Mouse (Mus musculus) hindbrain, embryonic 10.5 days (tissue): Measurements from ENCODE around the gene Cdcp1. TPM values are rescaled to one million over a fixed set of nuclear protein-coding genes. Genes with fewer than 3 reads are reported as not detected.

ENCODE experiments used
- DNase-seq: peaks from one replicate; pipeline ENCODE4 v3.0.0-alpha.2; 2017; ENCODE audit warnings: low spot score
- H3K27ac ChIP-seq: fragments of 300-500 bp; sonication (generic); 2 replicates; pipeline ENCODE4 v1.5.1; 2016; ENCODE audit warnings: mild to moderate bottlenecking, moderate library complexity
- H3K27me3 ChIP-seq: fragments of 300-500 bp; sonication (generic); 2 replicates; pipeline ENCODE4 v1.6.1; 2016; ENCODE audit warnings: mild to moderate bottlenecking; ENCODE audit not compliant: poor library complexity, insufficient read depth, severe bottlenecking
- H3K36me3 ChIP-seq: fragments of 300-500 bp; sonication (generic); 2 replicates; pipeline ENCODE4 v1.6.1; 2016; ENCODE audit warnings: mild to moderate bottlenecking, moderate library complexity
- H3K4me1 ChIP-seq: fragments of 300-500 bp; sonication (generic); replicated peaks from 2 replicates; pipeline ENCODE4 v1.6.1; 2016; ENCODE audit warnings: mild to moderate bottlenecking
- H3K4me3 ChIP-seq: fragments of 300-500 bp; sonication (generic); 2 replicates; pipeline ENCODE4 v1.5.1; 2016; ENCODE audit warnings: mild to moderate bottlenecking, moderate library complexity
- H3K9me3 ChIP-seq: fragments of 300-500 bp; sonication (generic); 2 replicates; pipeline ENCODE4 v1.6.1; 2016; ENCODE audit warnings: mild to moderate bottlenecking, moderate library complexity
- WGBS: fragments of 180-500 bp; shearing (Covaris S2); methylation state at CpG from one replicate; pipeline ENCODE4 v1.1.7; 2016; 5-methylcytosine and 5-hydroxymethylcytosine counted together
- polyA plus RNA-seq: library from polyadenylated mRNA; unstranded; fragments of >200 nt; fragmentation: Nextera tagmentation; extraction: Ambion mirVana; gene quantifications from 2 replicates; pipeline ENCODE4 v1.2.1, GENCODE M21; 2016

Cdcp1 gene
- polyA plus RNA-seq, 1 experiment from 2014 or later: 1.9 TPM

DNA sequence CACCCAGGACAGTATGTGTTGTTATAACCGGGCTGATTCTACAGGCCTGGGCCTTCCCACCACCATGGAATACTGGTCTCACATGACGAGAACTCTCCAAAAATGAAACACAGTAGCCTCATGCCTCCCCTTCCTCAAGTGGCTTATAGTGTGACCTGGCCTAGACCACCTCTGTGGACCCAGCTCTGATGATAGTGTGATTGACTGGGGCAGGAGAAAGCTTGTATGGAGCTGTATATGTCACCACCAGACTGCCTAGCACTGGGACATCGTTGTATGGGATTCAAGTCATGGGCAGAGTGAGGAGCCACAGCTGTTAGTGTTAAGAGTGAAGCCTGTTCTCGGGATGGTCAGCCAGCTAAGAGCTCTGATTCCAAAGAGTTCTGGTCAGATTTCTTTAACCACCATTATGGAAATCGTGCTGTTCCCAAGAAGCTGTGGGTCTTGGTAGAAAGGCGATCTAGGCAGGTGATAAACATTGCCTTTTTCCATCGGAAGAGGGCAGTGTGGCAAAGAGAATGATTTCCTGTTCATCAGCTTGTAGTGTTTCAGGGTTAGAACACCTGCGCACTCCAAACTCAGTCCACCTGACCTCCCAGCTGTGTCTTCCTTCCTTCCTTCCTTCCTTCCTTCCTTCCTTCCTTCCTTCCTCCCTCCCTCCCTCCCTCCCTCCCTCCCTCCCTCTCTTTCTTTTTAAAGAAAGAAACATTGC is 57.6 kb downstream of the Cdcp1 start:
- Histone ChIP-seq H3K27me3 (peaks cover 8% of the 10 kb centered on the region), H3K9me3 (no peaks in the 10 kb centered on the region), H3K36me3 (no peaks in the 10 kb centered on the region), H3K27ac (no peak overlapping the region), H3K4me1 (peaks cover 9% of the 10 kb centered on the region), H3K4me3 (no peak overlapping the region)
- DNase-seq: no peak
- 58% methylated on average over 8 of the region's 8 CpGs for WGBS

DNA sequence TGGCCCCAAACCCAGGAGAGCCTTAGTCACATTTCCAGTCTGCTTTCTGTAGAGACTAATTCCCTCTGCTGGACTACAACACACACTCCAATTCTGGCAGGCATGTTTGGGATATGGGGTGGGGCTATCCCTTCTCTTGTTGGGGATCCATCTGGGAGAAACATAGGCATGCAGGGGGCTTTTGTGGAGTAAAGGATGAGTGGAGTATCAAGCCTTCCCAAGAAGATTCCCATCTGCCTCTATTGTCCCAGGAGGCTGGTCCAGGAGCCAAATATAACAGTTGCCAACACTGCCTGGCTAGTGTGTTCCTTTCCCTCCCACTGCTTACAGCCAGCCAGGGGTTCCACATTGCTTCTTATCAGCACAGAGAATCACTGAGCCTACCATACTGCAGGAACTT is 58.1 kb downstream of the Cdcp1 start:
- Histone ChIP-seq H3K27ac (no peak overlapping the region), H3K27me3 (peaks cover 8% of the 10 kb centered on the region), H3K36me3 (no peaks in the 10 kb centered on the region), H3K9me3 (no peaks in the 10 kb centered on the region), H3K4me3 (no peak overlapping the region), H3K4me1 (peaks cover 9% of the 10 kb centered on the region)
- no peak for DNase-seq

DNA sequence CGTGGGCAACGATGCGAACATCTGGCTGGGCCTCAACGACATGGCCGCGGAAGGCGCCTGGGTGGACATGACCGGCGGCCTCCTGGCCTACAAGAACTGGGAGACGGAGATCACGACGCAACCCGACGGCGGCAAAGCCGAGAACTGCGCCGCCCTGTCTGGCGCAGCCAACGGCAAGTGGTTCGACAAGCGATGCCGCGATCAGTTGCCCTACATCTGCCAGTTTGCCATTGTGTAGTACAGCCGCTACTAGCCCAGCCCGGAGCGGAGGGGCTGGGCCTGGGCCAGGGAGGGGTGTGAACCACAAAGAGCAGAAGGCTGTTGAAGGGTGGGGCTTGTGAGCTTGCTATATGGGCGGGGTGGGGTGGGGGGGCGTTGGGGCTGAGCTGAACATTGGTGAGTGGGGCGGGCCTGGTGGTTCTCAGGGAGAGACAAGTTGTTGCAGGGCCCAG is 58.9 kb downstream of the Cdcp1 start:
- H3K27me3 ChIP-seq: peaks cover 8% of the 10 kb centered on the region
- DNase-seq: peak; percentile 27
- H3K36me3 ChIP-seq: no peaks in the 10 kb centered on the region
- no peaks in the 10 kb centered on the region for H3K9me3 ChIP-seq
- H3K4me3 ChIP-seq: peak overlapping the region; percentile 35
- WGBS: 25% methylated on average over 30 of the region's 30 CpGs
- H3K27ac ChIP-seq: peak overlapping the region; percentile 50; the same call in 1 of the 2 replicates
- H3K4me1 ChIP-seq: peaks cover 9% of the 10 kb centered on the region

DNA sequence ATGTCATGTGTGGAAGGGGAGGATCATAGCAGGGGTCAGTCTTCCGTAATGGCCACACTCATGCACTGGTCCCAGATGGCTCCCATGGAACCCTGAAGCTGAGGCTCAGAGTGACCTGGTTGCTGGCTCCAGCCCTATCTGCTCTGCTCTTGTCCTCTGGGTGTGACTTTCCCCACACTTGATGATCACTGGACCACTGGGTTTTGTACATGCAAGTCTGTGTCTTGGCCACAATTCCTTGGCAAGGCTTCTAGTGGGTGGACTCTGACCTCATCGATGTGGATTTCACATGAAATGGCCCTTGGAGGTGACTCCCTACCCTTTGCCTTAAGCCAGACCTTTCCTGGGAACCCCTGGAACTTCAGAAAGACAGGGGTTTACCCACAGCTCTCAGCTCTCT is 62.7 kb downstream of the Cdcp1 start:
- no peak for DNase-seq

DNA sequence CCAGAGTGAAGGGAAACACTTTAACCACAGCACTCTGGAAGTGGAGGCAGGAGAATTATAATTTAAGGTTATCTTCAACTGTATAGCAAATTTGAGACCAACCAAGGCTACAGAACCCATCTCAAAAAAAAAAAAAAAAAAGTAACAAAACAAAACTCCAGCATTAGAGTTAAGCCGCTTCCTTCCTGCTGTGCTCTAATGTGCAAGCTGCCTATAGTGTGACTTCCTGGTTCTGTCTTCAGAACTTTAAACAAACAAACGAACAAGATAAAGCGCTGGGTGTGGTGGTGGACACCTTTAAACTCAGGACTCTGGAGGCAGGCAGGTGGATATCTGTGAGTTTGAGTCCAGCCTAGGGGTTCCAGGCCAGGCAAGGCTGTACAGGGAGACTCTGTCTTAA is 63.8 kb downstream of the Cdcp1 start:
- DNase-seq: no peak
- WGBS: 83% methylated on average over 3 of the region's 3 CpGs

More for the DNA sequence above, 62.7 kb downstream of the Cdcp1 start:
- Histone ChIP-seq H3K9me3 (no peaks in the 10 kb centered on the region), H3K27ac (no peak overlapping the region), H3K36me3 (no peaks in the 10 kb centered on the region), H3K4me3 (no peak overlapping the region), H3K4me1 (peaks cover 9% of the 10 kb centered on the region), H3K27me3 (peaks cover 8% of the 10 kb centered on the region)
- 91% methylated on average over 2 of the region's 2 CpGs for WGBS

DNA sequence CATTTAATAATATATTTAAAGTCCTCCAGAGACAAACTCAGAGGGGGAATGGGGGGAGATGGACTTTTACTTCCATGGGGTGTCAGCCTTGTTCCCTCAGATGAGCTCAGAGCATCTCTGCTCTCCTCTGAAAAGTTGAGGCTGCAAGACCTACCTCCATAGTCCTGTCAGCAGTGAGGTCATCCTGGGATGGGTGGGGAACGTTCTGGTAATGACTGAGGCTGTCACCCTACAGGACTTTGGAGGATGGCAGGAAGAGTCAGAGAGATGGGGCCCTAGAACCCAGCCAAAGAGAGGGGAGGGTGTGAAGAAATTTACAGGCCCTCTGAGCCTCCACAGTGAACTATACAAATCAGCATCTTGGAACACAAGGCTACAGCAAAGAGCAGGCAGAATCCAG is 64.3 kb downstream of the Cdcp1 start:
- DNase-seq: no peak
- Histone ChIP-seq H3K9me3 (no peaks in the 10 kb centered on the region), H3K4me1 (peaks cover 3% of the 10 kb centered on the region), H3K36me3 (no peaks in the 10 kb centered on the region), H3K4me3 (no peak overlapping the region), H3K27me3 (peaks cover 5% of the 10 kb centered on the region), H3K27ac (no peak overlapping the region)
- 63% methylated on average over 1 of the region's 1 CpGs for WGBS

More for the DNA sequence above, 63.8 kb downstream of the Cdcp1 start:
- H3K27ac ChIP-seq: no peak overlapping the region
- H3K9me3 ChIP-seq: no peaks in the 10 kb centered on the region
- H3K4me1 ChIP-seq: peaks cover 7% of the 10 kb centered on the region
- H3K36me3 ChIP-seq: no peaks in the 10 kb centered on the region
- H3K27me3 ChIP-seq: peaks cover 8% of the 10 kb centered on the region
- H3K4me3 ChIP-seq: no peak overlapping the region

DNA sequence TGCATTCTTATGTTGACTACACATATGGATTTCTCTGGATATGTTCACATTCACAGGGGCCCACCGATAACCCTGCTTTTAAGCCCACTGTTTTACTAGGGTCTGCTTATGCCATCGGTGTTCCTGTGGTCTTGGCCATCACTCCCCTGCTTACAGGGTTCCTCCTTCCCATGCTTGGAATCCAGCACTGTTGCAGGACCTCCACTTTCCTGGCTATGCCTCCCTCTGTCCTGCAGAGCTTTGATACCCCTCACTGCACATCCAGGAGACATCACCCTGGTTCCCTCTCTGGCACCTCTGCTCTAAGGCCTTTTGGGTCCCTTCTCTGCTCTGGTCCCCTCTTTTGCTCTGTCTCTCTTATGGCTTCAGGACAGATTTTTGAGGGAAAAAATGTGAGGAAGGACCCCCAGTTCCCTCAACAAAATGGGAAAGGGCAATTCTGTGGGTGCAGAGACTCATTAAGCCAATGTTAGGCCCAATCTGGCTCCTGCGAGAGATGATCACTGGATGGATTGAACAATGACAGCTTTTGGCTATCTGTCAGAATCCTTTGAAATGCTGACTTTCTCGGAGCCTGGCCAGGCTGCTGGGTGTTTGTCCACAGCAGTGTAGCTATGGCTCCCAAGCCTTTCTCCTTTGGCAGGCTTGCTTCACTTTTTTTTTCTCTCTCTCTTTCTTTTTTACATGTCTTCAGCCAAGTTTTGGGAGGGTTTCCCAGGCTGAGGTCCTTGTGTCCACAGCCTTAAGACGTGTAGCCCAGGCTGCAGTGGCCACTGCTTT is 65.4 kb downstream of the Cdcp1 start, which contains the start of gene Clec3b:
Clec3b (plus strand) TSS at position 706 of the 780 bp plus-strand sequence.
- DNase-seq: no peak
- Histone ChIP-seq H3K27ac (no peak within 1 kb of the TSS), H3K9me3 (peaks cover 5% of the 10 kb centered on the region; the same call in 1 of the 2 replicates), H3K27me3 (no peaks in the 10 kb centered on the region), H3K4me1 (no peaks in the 10 kb centered on the region), H3K36me3 (peaks cover 5% of the 10 kb centered on the region; the same call in 1 of the 2 replicates), H3K4me3 (no peak within 1 kb of the TSS)
- WGBS: 88% methylated on average over 5 of the region's 5 CpGs

DNA sequence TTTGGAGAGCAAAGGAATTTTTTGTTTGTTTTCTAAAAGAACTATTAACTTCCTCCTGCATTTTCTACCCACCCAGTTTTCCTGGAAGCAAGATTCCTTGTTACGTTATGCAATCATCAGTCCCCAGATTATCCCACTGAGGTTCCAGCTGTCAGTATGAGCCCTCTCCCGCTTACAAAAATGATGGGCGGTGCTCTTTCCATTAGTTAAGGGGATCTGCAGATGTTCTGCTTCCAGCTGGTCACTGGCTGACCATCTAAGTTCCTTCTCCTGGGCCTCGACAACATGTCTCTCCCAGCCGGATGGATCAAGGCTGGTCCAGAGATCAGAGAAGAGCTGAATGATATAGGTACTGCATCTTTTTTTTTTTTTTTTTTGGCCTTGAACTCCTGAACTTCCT is 67.4 kb downstream of the Cdcp1 start:
- DNase-seq: no peak
- H3K36me3 ChIP-seq: peaks cover 19% of the 10 kb centered on the region
- no peak overlapping the region for H3K27ac ChIP-seq
- no peaks in the 10 kb centered on the region for H3K27me3 ChIP-seq
- no peak overlapping the region for H3K4me3 ChIP-seq
- peaks cover 19% of the 10 kb centered on the region for H3K9me3 ChIP-seq
- WGBS: 86% methylated on average over 5 of the region's 5 CpGs
- H3K4me1 ChIP-seq: no peaks in the 10 kb centered on the region

DNA sequence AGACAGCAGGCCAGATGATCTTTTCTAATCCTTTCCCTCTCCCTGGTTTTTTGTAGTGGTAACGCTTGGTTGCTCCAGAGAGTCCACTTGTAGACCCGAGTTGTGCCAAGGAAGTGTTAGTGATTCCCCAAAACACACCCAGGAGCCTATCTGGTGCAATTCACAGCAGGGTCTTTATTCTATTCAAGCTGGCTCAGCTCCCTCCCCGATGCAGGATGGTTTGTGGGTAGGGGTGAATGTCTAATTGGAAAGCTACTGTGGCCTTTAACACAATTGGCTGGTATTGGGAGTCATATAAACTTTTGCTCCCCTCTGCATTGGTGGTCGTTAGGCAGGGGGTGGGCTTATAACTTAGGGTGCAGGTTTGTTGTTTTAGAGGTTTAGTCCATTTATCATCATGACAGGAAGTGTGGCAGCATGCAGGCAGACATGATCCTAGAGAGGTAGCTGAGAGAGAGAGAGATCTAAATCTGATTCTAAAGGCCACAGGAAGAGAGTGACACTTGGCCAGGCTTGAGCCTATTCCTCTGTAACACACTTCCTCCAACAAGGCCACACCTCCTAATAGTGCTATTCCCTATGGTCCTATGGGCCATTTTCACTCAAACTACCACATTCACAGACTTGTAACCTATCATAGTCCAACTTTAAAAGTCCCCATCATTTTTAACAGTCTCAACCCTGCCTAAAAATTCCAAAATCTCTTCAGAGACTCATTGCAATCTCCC is 75.8 kb downstream of the Cdcp1 start:
- Histone ChIP-seq H3K9me3 (peaks cover 18% of the 10 kb centered on the region), H3K36me3 (peaks cover 94% of the 10 kb centered on the region), H3K27me3 (no peaks in the 10 kb centered on the region), H3K4me1 (no peaks in the 10 kb centered on the region), H3K4me3 (no peak overlapping the region), H3K27ac (no peak overlapping the region)
- WGBS: 89% methylated on average over 4 of the region's 4 CpGs
- no peak for DNase-seq

DNA sequence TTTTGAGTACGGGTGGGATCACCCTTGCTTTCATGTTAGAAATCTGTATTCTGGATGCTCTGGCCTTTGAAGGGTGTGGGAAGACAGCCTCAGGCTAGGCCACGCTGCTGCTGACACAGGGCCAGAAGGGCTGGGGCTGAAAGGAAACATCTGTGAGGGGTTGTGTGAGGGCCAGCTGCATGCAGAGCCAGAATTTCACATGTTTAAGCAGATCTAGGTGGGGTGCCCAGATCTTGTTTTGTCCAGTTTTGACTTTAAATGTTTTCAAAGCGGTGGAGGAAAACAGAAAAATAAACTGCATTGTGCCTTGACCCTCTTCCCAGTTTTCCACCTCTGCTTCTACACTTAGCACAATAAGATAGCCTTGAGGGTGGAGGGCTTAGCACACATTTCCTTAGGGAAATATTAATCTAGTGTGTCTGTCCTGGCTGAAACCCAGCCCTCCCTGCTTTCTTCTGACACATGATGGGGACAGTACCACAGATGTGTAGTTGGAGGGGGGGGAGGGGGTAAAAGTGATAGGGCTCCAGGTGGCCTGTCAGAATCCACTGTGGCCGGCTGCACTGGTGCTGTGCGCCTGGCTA is 76.9 kb downstream of the Cdcp1 start:
- Histone ChIP-seq H3K4me3 (no peak overlapping the region), H3K4me1 (no peaks in the 10 kb centered on the region), H3K27ac (no peak overlapping the region), H3K27me3 (no peaks in the 10 kb centered on the region), H3K9me3 (peaks cover 12% of the 10 kb centered on the region), H3K36me3 (peaks cover 99% of the 10 kb centered on the region)
- peak; percentile 12 for DNase-seq
- 81% methylated on average over 5 of the region's 5 CpGs for WGBS

DNA sequence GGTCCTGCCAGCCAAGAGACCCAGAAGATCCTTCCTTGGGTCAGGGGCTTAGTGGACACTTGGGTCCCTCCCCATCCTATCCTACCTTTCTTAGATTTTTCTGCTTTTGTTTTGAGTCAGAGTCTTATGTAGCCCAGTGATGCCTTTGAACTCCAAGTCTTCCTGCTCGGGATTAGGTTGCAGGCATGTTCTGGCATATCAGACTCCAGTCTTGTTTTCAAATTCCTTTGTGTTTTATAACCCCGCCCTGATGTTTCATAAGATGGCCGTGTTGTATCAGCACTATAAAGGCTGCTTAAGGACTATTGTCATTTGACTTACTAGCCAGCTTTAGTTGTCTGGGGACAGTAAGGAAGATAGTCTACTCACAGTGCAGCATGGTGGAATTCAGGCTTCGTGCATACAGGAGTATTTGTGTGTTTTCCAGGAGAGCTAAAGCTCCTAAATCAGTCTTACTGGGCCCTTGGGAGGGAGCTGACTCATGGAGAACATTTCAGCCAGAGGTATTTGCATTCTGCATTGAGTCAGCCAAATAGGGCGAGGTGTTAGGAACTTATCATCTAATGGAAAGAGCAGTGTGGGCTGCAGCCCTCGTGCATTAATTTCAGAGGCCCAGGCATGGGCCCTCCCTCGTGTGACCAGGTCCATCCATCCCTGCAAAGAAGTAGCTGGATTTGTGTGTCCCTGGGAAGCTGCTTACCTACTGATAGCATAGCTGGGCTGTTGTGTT is 78.7 kb downstream of the Cdcp1 start:
- Histone ChIP-seq H3K27ac (no peak overlapping the region), H3K4me3 (no peak overlapping the region), H3K4me1 (no peaks in the 10 kb centered on the region), H3K9me3 (peaks cover 3% of the 10 kb centered on the region; the same call in 1 of the 2 replicates), H3K36me3 (peaks cover 99% of the 10 kb centered on the region), H3K27me3 (no peaks in the 10 kb centered on the region)
- 92% methylated on average over 7 of the region's 7 CpGs for WGBS
- no peak for DNase-seq

DNA sequence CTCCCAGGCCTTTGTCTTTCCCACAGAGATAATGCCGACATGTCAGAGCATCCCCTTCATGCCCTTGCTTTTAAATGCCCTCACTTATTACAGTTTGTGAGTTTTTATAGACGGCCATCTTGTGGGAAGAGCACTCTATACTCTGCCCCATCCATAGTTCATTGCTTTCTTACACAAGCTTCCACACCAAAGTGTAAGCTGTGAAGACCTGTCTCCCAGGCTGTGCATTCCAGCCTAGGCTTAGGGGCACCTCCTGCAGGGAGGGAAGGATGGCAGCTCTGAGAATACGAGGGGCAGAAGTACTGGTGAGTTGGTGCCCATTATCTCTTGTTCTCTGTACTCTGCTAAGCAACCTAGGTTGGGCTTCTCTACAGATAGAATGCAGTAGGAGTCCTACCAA is 82.8 kb downstream of the Cdcp1 start:
- Histone ChIP-seq H3K4me3 (no peak overlapping the region), H3K9me3 (no peaks in the 10 kb centered on the region), H3K27me3 (no peaks in the 10 kb centered on the region), H3K36me3 (peaks cover 100% of the 10 kb centered on the region), H3K27ac (no peak overlapping the region), H3K4me1 (no peaks in the 10 kb centered on the region)
- no peak for DNase-seq
- 89% methylated on average over 3 of the region's 3 CpGs for WGBS
